Mouse (Mus musculus) liver, postnatal 0 days (tissue): ENCODE measurements at regions not wholly inside any gene's neighbourhood (a gene's known extent, or its start where the extent isn't known, plus 50 kb on each side); places are given as distances from the start of the nearest gene placed in this dataset.

Experiments
- ATAC-seq: fragments of 200-750 bp; cut with Nextera tagmentation; 2 replicates; pipeline ENCODE4 v1.8.0; 2017; ENCODE audit warnings: mild to moderate bottlenecking, moderate library complexity
- DNase-seq: peaks from one replicate; pipeline ENCODE4 v3.0.0-alpha.2; 2016
- H3K27ac ChIP-seq: fragments of 300-500 bp; sonication (generic); 2 replicates; pipeline ENCODE4 v1.5.1; 2014; ENCODE audit warnings: antibody characterized with exemption, moderate library complexity, mild to moderate bottlenecking, low read depth
- H3K27me3 ChIP-seq: fragments of 300-500 bp; sonication (generic); 2 replicates; pipeline ENCODE4 v1.6.1; 2014; ENCODE audit warnings: low read length, control low read depth, mixed read lengths; ENCODE audit not compliant: insufficient read depth
- H3K36me3 ChIP-seq: fragments of 300-500 bp; sonication (generic); replicated peaks from 2 replicates; pipeline ENCODE4 v1.6.1; 2014; ENCODE audit warnings: mild to moderate bottlenecking, control low read depth, low read length, moderate library complexity, mixed read lengths; ENCODE audit not compliant: insufficient read depth
- H3K4me1 ChIP-seq: fragments of 300-500 bp; sonication (generic); 2 replicates; pipeline ENCODE4 v1.6.1; 2014; ENCODE audit warnings: antibody characterized with exemption, mild to moderate bottlenecking, control low read depth; ENCODE audit not compliant: insufficient read depth
- H3K4me2 ChIP-seq: fragments of 300-500 bp; sonication (generic); 2 replicates; pipeline ENCODE4 v1.6.1; 2014; ENCODE audit warnings: low read depth, mild to moderate bottlenecking, low read length, moderate library complexity, mixed read lengths
- H3K4me3 ChIP-seq: fragments of 300-500 bp; sonication (generic); 2 replicates; pipeline ENCODE4 v1.5.1; 2014; ENCODE audit warnings: low read depth, low read length
- H3K9ac ChIP-seq: fragments of 300-500 bp; sonication (generic); replicated peaks from 2 replicates; pipeline ENCODE4 v1.6.1; 2014; ENCODE audit warnings: mild to moderate bottlenecking, moderate library complexity
- H3K9me3 ChIP-seq: fragments of 300-500 bp; sonication (generic); 2 replicates; pipeline ENCODE4 v1.6.1; 2016; ENCODE audit warnings: mild to moderate bottlenecking, control low read depth, low read length, mixed read lengths
- CTCF ChIP-seq: sonication (generic); IDR thresholded peaks from 2 replicates; pipeline ENCODE4 v1.5.1; 2016; ENCODE audit warnings: antibody characterized with exemption, low read depth
- EP300 ChIP-seq: IDR thresholded peaks from 2 replicates; pipeline ENCODE4 v1.6.1; 2016; ENCODE audit warnings: antibody characterized with exemption, low read depth, mild to moderate bottlenecking
- WGBS: fragments of 180-500 bp; shearing (Covaris S2); extraction: QIAGEN DNeasy Blood & Tissue Kit; methylation state at CpG from one replicate; pipeline ENCODE4 v1.1.7; 2014; ENCODE audit not compliant: insufficient replicate concordance; 5-methylcytosine and 5-hydroxymethylcytosine counted together

DNA sequence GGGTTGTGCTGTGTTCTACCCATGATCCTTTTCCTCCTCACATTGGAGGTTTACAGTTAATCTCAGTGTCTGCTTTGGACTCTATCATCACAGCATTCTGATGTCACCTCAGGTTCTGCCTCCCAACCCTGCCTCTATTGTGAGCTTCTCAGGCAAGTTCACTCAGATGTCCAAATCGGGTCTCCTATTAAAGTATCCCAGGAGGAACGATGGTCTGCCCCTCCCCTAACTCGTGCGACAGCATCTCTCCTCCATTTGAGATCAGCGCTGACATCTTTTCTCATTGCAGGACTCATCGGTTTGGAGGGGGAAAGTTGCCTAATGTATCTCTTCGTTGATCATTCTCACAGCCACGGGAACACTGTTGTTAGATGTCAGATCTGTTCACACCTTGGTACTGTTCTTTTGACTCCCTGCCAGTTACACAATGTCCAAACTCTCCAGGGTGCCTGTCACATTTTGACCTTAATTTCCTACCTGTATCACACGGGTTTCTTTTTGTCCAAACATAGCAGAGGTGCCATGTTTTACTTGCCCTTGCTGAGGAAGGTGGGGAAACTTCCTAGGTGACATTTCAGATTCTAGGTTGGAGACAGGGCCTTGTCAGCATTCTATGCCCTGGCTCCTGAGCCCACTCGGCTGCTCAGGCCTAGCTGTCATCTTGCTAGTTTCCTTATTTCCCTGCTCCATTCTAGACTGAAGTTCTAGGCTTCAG lies 303.3 kb downstream of the Fut8 start:
- Histone ChIP-seq H3K4me3 (no peak overlapping the region), H3K27ac (no peak overlapping the region), H3K9me3 (no peaks in the 10 kb centered on the region), H3K4me2 (no peak overlapping the region), H3K9ac (no peak overlapping the region), H3K4me1 (peaks cover 4% of the 10 kb centered on the region; the same call in 1 of the 2 replicates), H3K36me3 (no peaks in the 10 kb centered on the region), H3K27me3 (no peaks in the 10 kb centered on the region)
- 75% methylated on average over 10 of the region's 10 CpGs for WGBS
- DNase-seq (no peak), ATAC-seq (no peak)
- TF ChIP-seq EP300 (no peak), CTCF (no peak)

DNA sequence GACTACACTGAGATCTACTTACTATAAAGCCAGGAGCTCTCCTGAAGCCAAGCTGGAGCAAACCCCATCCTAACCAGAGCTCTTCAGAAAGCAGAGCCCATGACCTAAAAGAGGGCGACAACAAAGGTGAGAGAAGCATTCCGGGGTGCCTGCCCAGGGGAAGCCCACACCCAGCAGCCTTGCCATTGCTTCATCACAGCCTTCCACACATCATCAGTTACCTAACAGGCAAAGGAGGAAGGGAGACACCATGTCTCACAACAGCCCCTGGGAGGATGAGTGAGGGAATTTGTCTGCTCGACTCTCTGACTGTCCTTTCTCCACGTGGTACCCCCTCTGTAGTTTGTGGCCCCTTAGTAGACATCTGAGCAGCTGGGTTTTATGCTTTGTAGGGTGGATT lies 303.9 kb downstream of the Fut8 start:
- peaks cover 2% of the 10 kb centered on the region; the same call in 1 of the 2 replicates for H3K4me1 ChIP-seq
- H3K27ac ChIP-seq, result no peak overlapping the region
- H3K9me3 ChIP-seq, result no peaks in the 10 kb centered on the region
- TF ChIP-seq EP300 (no peak), CTCF (no peak)
- H3K27me3 ChIP-seq, result no peaks in the 10 kb centered on the region
- DNase-seq, result peak; percentile 14
- WGBS, result 69% methylated on average over 4 of the region's 4 CpGs
- no peaks in the 10 kb centered on the region for H3K36me3 ChIP-seq
- no peak overlapping the region for H3K9ac ChIP-seq
- H3K4me2 ChIP-seq, result no peak overlapping the region
- H3K4me3 ChIP-seq, result no peak overlapping the region
- ATAC-seq, result no peak

DNA sequence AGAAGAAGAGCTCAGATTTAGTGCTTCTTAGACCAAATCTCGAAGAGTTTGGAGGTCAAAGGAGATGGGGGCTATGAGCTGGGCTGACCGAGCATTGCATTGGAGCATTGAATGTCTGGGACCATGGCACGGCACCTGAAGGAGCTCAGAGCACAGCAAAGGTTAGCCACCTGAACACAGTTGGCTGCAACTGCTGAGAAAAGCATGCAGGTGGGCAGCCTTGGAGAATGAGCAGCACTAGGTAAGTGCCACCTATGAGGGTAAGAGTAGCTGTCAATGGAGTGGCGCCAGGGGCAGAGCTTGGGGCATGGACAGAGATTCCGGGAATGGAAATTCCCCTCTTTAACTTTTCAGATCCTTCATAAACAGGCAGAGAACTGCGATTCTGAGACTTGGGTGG lies 305.7 kb downstream of the Fut8 start:
- no peaks in the 10 kb centered on the region for H3K9me3 ChIP-seq
- DNase-seq (no peak), ATAC-seq (no peak)
- TF ChIP-seq CTCF (no peak), EP300 (no peak)
- H3K4me1 ChIP-seq, result no peaks in the 10 kb centered on the region
- H3K9ac ChIP-seq, result no peak overlapping the region
- H3K4me2 ChIP-seq, result no peak overlapping the region
- no peak overlapping the region for H3K4me3 ChIP-seq
- WGBS, result 73% methylated on average over 6 of the region's 6 CpGs
- H3K36me3 ChIP-seq, result no peaks in the 10 kb centered on the region
- H3K27me3 ChIP-seq, result no peaks in the 10 kb centered on the region
- no peak overlapping the region for H3K27ac ChIP-seq

- Histone ChIP-seq H3K27ac (no peak overlapping the region), H3K9ac (no peak overlapping the region), H3K36me3 (no peaks in the 10 kb centered on the region), H3K4me1 (no peaks in the 10 kb centered on the region), H3K4me3 (no peak overlapping the region), H3K4me2 (no peak overlapping the region), H3K9me3 (no peaks in the 10 kb centered on the region), H3K27me3 (no peaks in the 10 kb centered on the region)
- no peak for TF ChIP-seq CTCF
- TF ChIP-seq EP300, result no peak
- no peak for DNase-seq
- no peak for ATAC-seq
- 83% methylated on average over 2 of the region's 2 CpGs for WGBS
Measured at GRCm38 (mm10) chr12:77546165-77546564, 308.2 kb downstream of the Fut8 start.

- H3K27me3 ChIP-seq, result no peaks in the 10 kb centered on the region
- 5% methylated on average over 3 of the region's 3 CpGs for WGBS
- DNase-seq (peak; percentile 51), ATAC-seq (no peak)
- no peaks in the 10 kb centered on the region for H3K36me3 ChIP-seq
- H3K4me2 ChIP-seq, result no peak overlapping the region
- H3K27ac ChIP-seq, result no peak overlapping the region
- H3K4me1 ChIP-seq, result no peaks in the 10 kb centered on the region
- H3K9ac ChIP-seq, result no peak overlapping the region
- no peak overlapping the region for H3K4me3 ChIP-seq
- TF ChIP-seq CTCF (peak; percentile 78), EP300 (no peak)
- no peaks in the 10 kb centered on the region for H3K9me3 ChIP-seq
Measured at GRCm38 (mm10) chr12:77568286-77568685, 330.4 kb downstream of the Fut8 start.

GRCm38 (mm10) chr12:77570501-77570900 lies 332.6 kb downstream of the Fut8 start:
- Histone ChIP-seq H3K4me3 (no peak overlapping the region), H3K9me3 (no peaks in the 10 kb centered on the region), H3K27ac (no peak overlapping the region), H3K36me3 (no peaks in the 10 kb centered on the region), H3K4me1 (no peaks in the 10 kb centered on the region), H3K9ac (no peak overlapping the region), H3K4me2 (no peak overlapping the region), H3K27me3 (no peaks in the 10 kb centered on the region)
- 67% methylated on average over 3 of the region's 3 CpGs for WGBS
- no peak for DNase-seq
- no peak for ATAC-seq
- TF ChIP-seq CTCF (peak; percentile 43), EP300 (no peak)

DNA sequence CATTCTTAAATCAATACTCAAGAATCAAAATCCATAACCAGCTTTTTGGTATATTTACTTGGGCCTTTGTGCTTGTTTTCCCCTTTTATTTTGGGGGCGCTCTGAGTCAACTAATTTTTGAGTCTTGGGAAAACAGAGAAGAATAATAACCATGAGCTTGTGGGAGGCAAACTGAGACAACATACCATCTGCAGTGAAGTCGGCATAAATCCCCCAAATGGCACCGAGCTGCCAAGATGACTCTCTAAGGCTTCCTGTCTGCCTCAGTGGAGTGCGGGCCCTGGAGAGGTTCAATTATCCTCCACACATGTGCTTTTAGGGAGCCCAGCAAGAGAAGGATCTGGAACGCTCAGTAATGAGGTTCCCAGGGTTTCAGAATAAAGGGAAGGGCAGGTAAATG lies 333.1 kb downstream of the Fut8 start:
- DNase-seq, result no peak
- H3K4me3 ChIP-seq, result no peak overlapping the region
- no peaks in the 10 kb centered on the region for H3K9me3 ChIP-seq
- 79% methylated on average over 5 of the region's 5 CpGs for whole genome bisulfite sequencing
- TF ChIP-seq EP300, result no peak
- TF ChIP-seq CTCF, result no peak
- H3K4me1 ChIP-seq, result no peaks in the 10 kb centered on the region
- H3K27ac ChIP-seq, result no peak overlapping the region
- H3K36me3 ChIP-seq, result no peaks in the 10 kb centered on the region
- H3K4me2 ChIP-seq, result no peak overlapping the region
- no peak overlapping the region for H3K9ac ChIP-seq
- no peaks in the 10 kb centered on the region for H3K27me3 ChIP-seq
- ATAC-seq, result no peak
